Mouse (Mus musculus): ENCODE data around the gene Qtrt1. TPM values are rescaled to one million over a fixed set of nuclear protein-coding genes. Genes with fewer than 3 reads are reported as not detected.
"Not testable (repeated sequence)": the region's sequence is repeated elsewhere in the genome, so short reads cannot be mapped to it uniquely, and the experiment has no call there.

Gene Qtrt1
- polyA plus RNA-seq, 1 experiment from 2014 or later, result 55.8 TPM

DNA sequence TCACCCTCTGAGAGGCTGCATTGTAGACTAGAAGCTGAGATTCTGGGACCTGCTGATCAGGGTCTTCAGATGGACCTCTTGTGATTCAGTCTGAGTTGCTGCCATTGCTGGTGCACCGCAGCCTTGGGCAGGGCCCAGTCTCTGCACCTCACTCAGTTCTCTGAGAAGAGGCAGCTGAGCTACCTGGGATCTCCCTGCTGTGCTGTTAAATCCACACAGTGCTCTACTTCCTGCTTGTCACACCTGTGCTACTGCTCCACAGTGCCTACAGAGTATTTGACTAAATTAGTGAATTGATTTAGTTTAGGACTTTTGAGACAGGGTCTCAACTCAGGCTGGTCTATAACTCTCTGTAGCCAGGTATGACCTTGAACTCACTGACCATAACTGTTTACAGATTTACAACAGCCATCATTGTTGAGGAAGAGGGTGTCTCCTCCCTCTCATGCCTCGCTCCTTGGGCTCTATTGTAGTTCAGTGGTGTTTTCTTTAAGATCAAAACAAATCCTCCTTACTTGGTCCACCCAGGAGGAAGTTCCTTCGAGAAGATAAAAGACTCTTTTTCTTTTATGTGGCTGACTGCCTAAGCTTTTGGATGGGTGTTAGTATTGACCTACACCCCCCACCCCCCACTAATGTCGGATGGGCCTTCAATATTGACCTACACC lies 43.6 kb downstream of the Qtrt1 start:
- Histone ChIP-seq H3K9ac (no peak overlapping the region), H3K4me2 (no peak overlapping the region), H3K27ac (replicated peaks) (0 out of 2 replicates have a peak overlapping the region, but pooled peaks have one; percentile 30), H3K4me3 (no peak overlapping the region), H3K27me3 (no peaks in the 10 kb centered on the region), H3K4me1 (replicated peaks) (no peaks in the 10 kb centered on the region), H3K36me3 (peaks cover 7% of the 10 kb centered on the region; the same call in 1 of the 2 replicates), H3K9me3 (no peaks in the 10 kb centered on the region)
- 66% methylated on average over 4 of the region's 4 CpGs for WGBS
- ATAC-seq (ENCODE audit: low FRiP score, low read depth), result no peak

DNA sequence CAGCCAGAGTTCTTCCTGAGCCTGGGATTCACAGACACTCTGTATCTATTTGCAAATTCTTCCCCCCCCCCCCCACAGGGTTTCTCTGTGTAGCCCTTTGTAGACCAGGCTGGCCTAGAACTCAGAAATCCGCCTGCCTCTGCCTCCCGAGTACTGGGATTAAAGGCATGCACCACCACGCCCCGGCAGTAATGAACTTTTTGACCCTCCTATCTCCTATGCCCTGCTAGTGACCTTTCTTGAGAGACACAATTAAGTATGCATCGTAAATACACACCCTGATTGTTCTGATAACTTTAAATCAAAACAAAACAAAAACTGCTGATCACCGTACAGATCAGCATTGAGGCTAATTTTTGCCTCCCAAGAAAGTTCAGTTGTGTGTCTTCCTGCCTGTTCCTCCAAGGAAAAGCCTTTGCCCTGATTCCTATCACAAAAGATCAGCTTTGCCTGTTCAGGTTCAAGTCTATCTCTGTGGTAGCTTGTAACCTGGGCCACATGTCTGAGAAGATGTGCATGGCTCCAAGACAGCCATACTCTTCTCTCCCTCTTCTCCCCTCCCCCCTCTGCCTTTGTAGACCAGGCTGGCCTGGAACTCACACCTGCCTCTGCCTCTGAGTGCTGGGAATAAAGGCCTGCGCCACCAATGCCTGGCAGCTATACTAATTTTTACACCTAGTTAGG lies 44.8 kb downstream of the Qtrt1 start:
- H3K36me3 ChIP-seq, result peaks cover 7% of the 10 kb centered on the region; the same call in 1 of the 2 replicates
- H3K4me3 ChIP-seq, result no peak overlapping the region
- no peak overlapping the region for H3K9ac ChIP-seq
- H3K27me3 ChIP-seq, result no peaks in the 10 kb centered on the region
- WGBS, result 88% methylated on average over 7 of the region's 7 CpGs
- no peaks in the 10 kb centered on the region for H3K9me3 ChIP-seq
- ATAC-seq (ENCODE audit: low FRiP score, low read depth), result no peak
- H3K4me2 ChIP-seq, result no peak overlapping the region
- H3K27ac ChIP-seq (replicated peaks), result no peak overlapping the region
- H3K4me1 ChIP-seq (replicated peaks), result no peaks in the 10 kb centered on the region

DNA sequence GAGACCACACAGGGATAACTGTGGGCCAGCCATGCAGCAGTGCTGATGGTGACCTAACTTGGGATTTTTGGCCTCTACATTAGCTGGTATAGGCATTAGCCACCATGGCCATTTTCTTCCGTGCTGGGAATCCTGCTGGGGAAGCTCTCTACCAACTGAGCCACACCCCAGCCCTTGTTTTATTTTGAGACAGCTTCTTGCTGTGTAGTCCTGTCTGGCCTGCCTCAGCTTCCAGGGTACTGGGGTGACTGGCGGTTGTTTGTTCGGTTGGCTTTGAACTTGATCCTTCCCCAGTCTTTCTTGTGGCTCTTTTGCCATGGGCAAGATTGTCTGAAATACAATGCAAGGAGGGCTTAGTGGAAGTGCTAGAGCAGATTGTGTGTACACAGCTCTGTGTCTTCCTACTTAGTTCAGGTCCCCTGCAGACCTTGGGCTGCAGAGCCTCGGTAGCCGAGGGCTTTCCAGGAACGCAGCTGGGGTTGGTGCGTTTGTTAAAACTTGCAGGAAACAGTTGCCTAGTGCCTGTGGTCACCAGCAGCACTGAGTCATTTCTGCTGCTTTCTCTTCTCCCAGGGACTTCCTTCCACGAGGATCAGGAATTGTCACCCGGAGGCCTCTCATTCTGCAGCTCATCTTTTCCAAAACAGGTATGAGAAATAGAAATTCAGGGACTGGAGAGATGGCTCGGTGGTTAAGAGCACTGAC lies 45.4 kb downstream of the Qtrt1 start:
- Histone ChIP-seq H3K27me3 (no peaks in the 10 kb centered on the region), H3K9me3 (no peaks in the 10 kb centered on the region), H3K4me3 (no peak overlapping the region), H3K36me3 (peaks cover 7% of the 10 kb centered on the region; the same call in 1 of the 2 replicates), H3K9ac (no peak overlapping the region), H3K4me1 (replicated peaks) (no peaks in the 10 kb centered on the region), H3K4me2 (no peak overlapping the region), H3K27ac (replicated peaks) (no peak overlapping the region)
- WGBS, result 82% methylated on average over 10 of the region's 10 CpGs
- ATAC-seq (ENCODE audit: low FRiP score, low read depth), result no peak

DNA sequence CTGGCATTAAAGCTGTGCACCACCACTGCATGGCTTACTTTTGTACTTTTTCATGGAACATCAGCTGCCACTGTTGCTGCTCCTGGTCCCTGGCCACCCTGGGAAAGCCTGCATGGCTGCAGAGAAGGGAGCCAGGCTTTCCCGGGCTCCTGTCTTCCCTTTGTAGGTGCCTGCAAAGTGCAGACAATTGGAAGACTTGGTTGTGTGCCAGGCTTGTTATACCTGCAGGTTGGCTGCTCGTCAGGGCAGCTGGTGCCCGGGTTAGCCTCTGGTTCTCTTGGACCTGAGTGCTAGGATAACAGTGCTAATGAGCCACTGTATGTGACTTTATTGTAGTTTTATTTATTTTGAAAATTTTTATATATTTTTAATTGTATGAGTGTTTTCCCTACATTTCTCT lies 47.2 kb downstream of the Qtrt1 start:
- ATAC-seq (ENCODE audit: low FRiP score, low read depth), result no peak
- no peaks in the 10 kb centered on the region for H3K9me3 ChIP-seq
- H3K9ac ChIP-seq, result no peak overlapping the region
- H3K27me3 ChIP-seq, result no peaks in the 10 kb centered on the region
- H3K27ac ChIP-seq (replicated peaks), result no peak overlapping the region
- H3K4me2 ChIP-seq, result no peak overlapping the region
- H3K4me3 ChIP-seq, result no peak overlapping the region
- peaks cover 7% of the 10 kb centered on the region; the same call in 1 of the 2 replicates for H3K36me3 ChIP-seq
- 87% methylated on average over 3 of the region's 3 CpGs for WGBS
- peaks cover 8% of the 10 kb centered on the region; the same call in 1 of the 2 replicates for H3K4me1 ChIP-seq (replicated peaks)

DNA sequence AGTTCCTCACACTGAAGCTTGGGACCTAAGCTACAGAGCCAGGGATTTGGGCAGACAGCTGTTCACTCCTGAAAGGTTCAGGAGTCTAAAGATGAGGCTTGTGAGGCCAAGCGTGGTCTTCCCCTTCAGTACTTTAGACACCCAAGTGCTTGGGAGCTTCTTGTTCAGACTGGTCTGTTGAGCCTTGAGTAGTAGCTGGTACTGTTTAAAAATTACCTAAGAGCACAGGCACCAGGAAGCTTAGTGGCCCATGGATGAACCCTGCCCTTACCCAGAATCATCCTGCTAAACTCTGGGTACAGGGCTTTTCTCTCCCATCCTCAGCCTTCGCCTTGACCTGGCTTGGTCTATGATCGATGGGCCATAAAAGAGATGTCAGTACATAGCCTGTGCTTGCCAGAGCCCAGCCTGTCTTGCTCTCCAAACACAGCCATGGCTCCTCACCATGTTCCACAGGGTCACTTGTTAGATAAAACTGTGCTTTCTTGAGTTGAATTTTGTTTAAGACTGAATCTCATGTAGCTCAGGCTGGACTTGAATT lies 48.8 kb downstream of the Qtrt1 start:
- peaks cover 8% of the 10 kb centered on the region; the same call in 1 of the 2 replicates for H3K4me1 ChIP-seq (replicated peaks)
- WGBS, result 96% methylated on average over 3 of the region's 3 CpGs
- no peak overlapping the region for H3K4me2 ChIP-seq
- peaks cover 8% of the 10 kb centered on the region; the same call in 1 of the 2 replicates for H3K36me3 ChIP-seq
- H3K4me3 ChIP-seq, result no peak overlapping the region
- no peaks in the 10 kb centered on the region for H3K27me3 ChIP-seq
- no peak for ATAC-seq (ENCODE audit: low FRiP score, low read depth)
- H3K27ac ChIP-seq (replicated peaks), result no peak overlapping the region
- H3K9ac ChIP-seq, result no peak overlapping the region
- H3K9me3 ChIP-seq, result no peaks in the 10 kb centered on the region

- H3K9ac ChIP-seq, result no peak overlapping the region
- H3K27me3 ChIP-seq, result no peaks in the 10 kb centered on the region
- ATAC-seq (ENCODE audit: low FRiP score, low read depth), result no peak
- H3K27ac ChIP-seq (replicated peaks), result peak overlapping the region; percentile 33; the same call in 1 of the 2 replicates
- no peaks in the 10 kb centered on the region for H3K9me3 ChIP-seq
- H3K36me3 ChIP-seq, result peaks cover 25% of the 10 kb centered on the region
- H3K4me2 ChIP-seq, result no peak overlapping the region
- H3K4me1 ChIP-seq (replicated peaks), result peaks cover 8% of the 10 kb centered on the region; the same call in 1 of the 2 replicates
- 86% methylated on average over 5 of the region's 5 CpGs for WGBS
- H3K4me3 ChIP-seq, result no peak overlapping the region
These were observed 51.5 kb downstream of the Qtrt1 start for GRCm38 (mm10) chr9:21463138-21463590.

GRCm38 (mm10) chr9:21463766-21464564 lies 52.3 kb downstream of the Qtrt1 start:
- Histone ChIP-seq H3K27ac (replicated peaks) (0 out of 2 replicates have a peak overlapping the region, but pooled peaks have one; percentile 17), H3K36me3 (peaks cover 31% of the 10 kb centered on the region), H3K4me1 (replicated peaks) (peaks cover 8% of the 10 kb centered on the region; the same call in 1 of the 2 replicates), H3K9me3 (no peaks in the 10 kb centered on the region), H3K9ac (no peak overlapping the region), H3K4me2 (no peak overlapping the region), H3K4me3 (no peak overlapping the region), H3K27me3 (no peaks in the 10 kb centered on the region)
- no peak for ATAC-seq (ENCODE audit: low FRiP score, low read depth)
- WGBS, result 82% methylated on average over 3 of the region's 3 CpGs

- not testable (repeated sequence) for H3K27me3 ChIP-seq; H3K9me3 ChIP-seq; H3K9ac ChIP-seq; H3K4me1 ChIP-seq (replicated peaks); H3K4me3 ChIP-seq; H3K4me2 ChIP-seq; ATAC-seq (ENCODE audit: low FRiP score, low read depth); H3K27ac ChIP-seq (replicated peaks)
- WGBS, result 95% methylated on average over 7 of the region's 7 CpGs
- peaks cover 31% of the 10 kb centered on the region for H3K36me3 ChIP-seq
These were observed 52.9 kb downstream of the Qtrt1 start for GRCm38 (mm10) chr9:21464565-21464928.

- H3K4me1 ChIP-seq (replicated peaks), result no peaks in the 10 kb centered on the region
- no peaks in the 10 kb centered on the region for H3K9me3 ChIP-seq
- H3K27ac ChIP-seq (replicated peaks), result no peak overlapping the region
- peaks cover 66% of the 10 kb centered on the region for H3K36me3 ChIP-seq
- no peak overlapping the region for H3K4me3 ChIP-seq
- H3K9ac ChIP-seq, result no peak overlapping the region
- 89% methylated on average over 20 of the region's 20 CpGs for WGBS
- no peak overlapping the region for H3K4me2 ChIP-seq
- peak; percentile 34; the same call in 1 of the 2 replicates for ATAC-seq (ENCODE audit: low FRiP score, low read depth)
- no peaks in the 10 kb centered on the region for H3K27me3 ChIP-seq
These were observed 57.7 kb downstream of the Qtrt1 start for GRCm38 (mm10) chr9:21469032-21470024.

Data from hindbrain, embryonic 15.5 days (tissue).